Mouse (Mus musculus): ENCODE data around the gene Psmc1. TPM values are rescaled to one million over a fixed set of nuclear protein-coding genes. Genes with fewer than 3 reads are reported as not detected.

Psmc1 gene
- total and polyA plus RNA-seq, 2 experiments from 2014 or later, result 95.3 to 289 TPM

DNA sequence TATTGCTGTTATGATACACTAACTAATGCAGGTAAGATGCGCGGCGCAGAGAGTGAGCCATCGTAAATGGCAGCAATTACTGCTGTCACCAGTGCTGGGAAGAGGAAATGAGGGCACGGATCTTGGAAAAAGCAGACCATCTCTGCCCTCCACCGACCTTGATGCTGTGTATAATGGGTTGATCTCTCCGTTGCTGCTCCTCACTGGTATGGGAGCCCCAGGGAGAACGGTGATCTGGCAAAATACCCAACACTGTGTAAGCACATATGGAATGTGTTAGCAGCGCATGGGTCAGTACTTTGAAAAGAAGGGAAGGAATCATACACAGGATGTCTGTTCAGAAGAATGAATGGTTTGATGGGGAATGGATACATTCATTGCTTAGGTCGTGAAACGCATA is 16.9 kb upstream of the Psmc1 start:
- H3K9me3 ChIP-seq (ENCODE audit: low read length), result no peaks in the 10 kb centered on the region
- WGBS, result 91% methylated on average over 11 of the region's 11 CpGs
- H3K27ac ChIP-seq (ENCODE audit: low read depth, low read length), result no peak overlapping the region
- no peak overlapping the region for H3K4me3 ChIP-seq (ENCODE audit: low read depth, low read length)
- no peak for TF ChIP-seq CTCF (IDR thresholded peaks at IDR 0.05)
- H3K27me3 ChIP-seq (ENCODE audit: insufficient read depth, low read length), result no peaks in the 10 kb centered on the region
- no peaks in the 10 kb centered on the region for H3K4me1 ChIP-seq (ENCODE audit: insufficient read depth, low read length)
- H3K4me2 ChIP-seq (ENCODE audit: low read depth, low read length, poor library complexity, severe bottlenecking), result no peak overlapping the region
- H3K36me3 ChIP-seq (ENCODE audit: insufficient read depth, low read length), result no peaks in the 10 kb centered on the region
- no peak for ATAC-seq (ENCODE audit: low FRiP score)
- no peak for DNase-seq (ENCODE audit: low spot score)
- no peak overlapping the region for H3K9ac ChIP-seq (replicated peaks; ENCODE audit: low read length, poor library complexity, severe bottlenecking)

DNA sequence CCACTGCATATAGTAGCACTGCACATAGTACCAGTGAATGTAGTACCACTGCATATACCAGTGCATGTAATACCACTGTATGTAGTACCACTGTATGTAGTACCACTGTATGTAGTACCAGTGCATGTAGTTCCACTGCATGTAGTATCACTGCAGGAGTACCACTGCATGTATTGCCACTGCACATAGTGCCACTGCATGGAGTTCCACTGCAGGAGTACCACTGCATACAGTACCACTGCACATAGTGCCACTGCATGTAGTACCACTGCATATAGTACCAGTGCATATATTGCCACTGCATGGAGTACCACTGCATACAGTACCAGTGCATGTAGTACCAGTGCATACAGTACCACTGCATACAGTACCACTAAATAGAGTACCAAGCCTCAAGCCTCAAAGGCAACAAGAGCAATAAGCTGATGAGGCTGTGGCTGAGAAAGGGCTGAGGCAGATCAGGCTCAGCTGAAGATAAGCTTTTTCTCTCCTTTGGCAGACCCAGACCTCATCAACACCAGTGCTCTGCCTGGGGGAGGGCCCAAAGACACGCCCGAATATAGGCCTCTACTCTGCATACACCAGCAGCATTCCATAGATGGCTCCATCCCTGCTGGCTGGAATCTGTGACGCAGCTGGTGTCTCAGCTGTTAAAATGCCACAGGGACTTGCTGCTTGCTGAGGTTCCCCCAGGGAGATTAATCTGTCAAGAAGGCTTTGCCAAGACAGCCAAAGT is 9.8 kb upstream of the Psmc1 start:
- no peak overlapping the region for H3K9ac ChIP-seq (replicated peaks; ENCODE audit: low read length, poor library complexity, severe bottlenecking)
- no peaks in the 10 kb centered on the region for H3K27me3 ChIP-seq (ENCODE audit: insufficient read depth, low read length)
- H3K36me3 ChIP-seq (ENCODE audit: insufficient read depth, low read length), result no peaks in the 10 kb centered on the region
- no peak overlapping the region for H3K4me2 ChIP-seq (ENCODE audit: low read depth, low read length, poor library complexity, severe bottlenecking)
- H3K4me3 ChIP-seq (ENCODE audit: low read depth, low read length), result no peak overlapping the region
- ATAC-seq (ENCODE audit: low FRiP score), result no peak
- H3K27ac ChIP-seq (ENCODE audit: low read depth, low read length), result no peak overlapping the region
- H3K4me1 ChIP-seq (ENCODE audit: insufficient read depth, low read length), result no peaks in the 10 kb centered on the region
- WGBS, result 60% methylated on average over 3 of the region's 3 CpGs
- H3K9me3 ChIP-seq (ENCODE audit: low read length), result no peaks in the 10 kb centered on the region
- TF ChIP-seq CTCF (IDR thresholded peaks at IDR 0.05), result no peak
- no peak for DNase-seq (ENCODE audit: low spot score)

DNA sequence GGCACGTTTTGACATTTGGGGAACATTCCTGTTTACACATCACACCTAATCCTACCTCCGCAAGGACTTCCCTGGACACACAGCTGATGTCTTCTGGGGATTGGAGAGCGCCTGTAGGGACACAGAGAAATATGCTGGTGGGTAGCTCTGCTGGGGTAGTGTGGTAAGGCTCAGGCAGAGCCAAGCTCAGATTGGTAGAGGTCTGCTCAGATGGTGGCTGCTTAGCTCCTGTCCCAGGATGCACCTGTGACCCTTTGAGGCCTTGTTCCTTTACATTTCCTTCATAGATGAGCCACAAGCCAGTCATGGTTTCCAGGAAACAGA is 9.3 kb upstream of the Psmc1 start:
- Histone ChIP-seq H3K4me1 (ENCODE audit: insufficient read depth, low read length) (no peaks in the 10 kb centered on the region), H3K9me3 (ENCODE audit: low read length) (no peaks in the 10 kb centered on the region), H3K9ac (replicated peaks; ENCODE audit: low read length, poor library complexity, severe bottlenecking) (no peak overlapping the region), H3K27ac (ENCODE audit: low read depth, low read length) (no peak overlapping the region), H3K4me3 (ENCODE audit: low read depth, low read length) (no peak overlapping the region), H3K36me3 (ENCODE audit: insufficient read depth, low read length) (no peaks in the 10 kb centered on the region), H3K4me2 (ENCODE audit: low read depth, low read length, poor library complexity, severe bottlenecking) (no peak overlapping the region), H3K27me3 (ENCODE audit: insufficient read depth, low read length) (no peaks in the 10 kb centered on the region)
- ATAC-seq (ENCODE audit: low FRiP score) (no peak), DNase-seq (ENCODE audit: low spot score) (no peak)
- no peak for TF ChIP-seq CTCF (IDR thresholded peaks at IDR 0.05)
- WGBS, result 47% methylated on average over 3 of the region's 3 CpGs

DNA sequence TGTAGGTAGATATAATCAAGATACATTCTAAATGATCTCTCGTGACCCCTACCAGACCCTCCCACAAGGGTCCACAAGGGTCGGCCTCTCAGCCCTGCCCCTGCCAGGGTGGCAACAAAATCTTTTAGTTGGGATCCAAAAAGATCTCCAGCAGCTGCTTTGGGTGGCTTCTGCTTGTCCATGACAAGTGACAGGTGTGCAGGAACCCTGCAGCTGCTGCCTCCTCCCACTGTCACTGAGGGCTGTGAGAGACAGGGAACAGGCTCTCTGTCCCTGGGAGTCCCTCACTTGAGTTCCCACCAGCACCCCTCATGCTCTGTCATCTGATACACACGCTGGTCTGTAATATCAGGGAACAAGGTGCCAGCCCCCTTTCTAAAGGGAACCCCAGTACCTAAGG is 8.3 kb upstream of the Psmc1 start:
- Histone ChIP-seq H3K27me3 (ENCODE audit: insufficient read depth, low read length) (no peaks in the 10 kb centered on the region), H3K36me3 (ENCODE audit: insufficient read depth, low read length) (no peaks in the 10 kb centered on the region), H3K4me1 (ENCODE audit: insufficient read depth, low read length) (no peaks in the 10 kb centered on the region), H3K4me3 (ENCODE audit: low read depth, low read length) (no peak overlapping the region), H3K27ac (ENCODE audit: low read depth, low read length) (no peak overlapping the region), H3K9ac (replicated peaks; ENCODE audit: low read length, poor library complexity, severe bottlenecking) (no peak overlapping the region), H3K4me2 (ENCODE audit: low read depth, low read length, poor library complexity, severe bottlenecking) (no peak overlapping the region), H3K9me3 (ENCODE audit: low read length) (no peaks in the 10 kb centered on the region)
- no peak for TF ChIP-seq CTCF (IDR thresholded peaks at IDR 0.05)
- DNase-seq (ENCODE audit: low spot score) (no peak), ATAC-seq (ENCODE audit: low FRiP score) (no peak)
- whole genome bisulfite sequencing, result 71% methylated on average over 3 of the region's 3 CpGs

DNA sequence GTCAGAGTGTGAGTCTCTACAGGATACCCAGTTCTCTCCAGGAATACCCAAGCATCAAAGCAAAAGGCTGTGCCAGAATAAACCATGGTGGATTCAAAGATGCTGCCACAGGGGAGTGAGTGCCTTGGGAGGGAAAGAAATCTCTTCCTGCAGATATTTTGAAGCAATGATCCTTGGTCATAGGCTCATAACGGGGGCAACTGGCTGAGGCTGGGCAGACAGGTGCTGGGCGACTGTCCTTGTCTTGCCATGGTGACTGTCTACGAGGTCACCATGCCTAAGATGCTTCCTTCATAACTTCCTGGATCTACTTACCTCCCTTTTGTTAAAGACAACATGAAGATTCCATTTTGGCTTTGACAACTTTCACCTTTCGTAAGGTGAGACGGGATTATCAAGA is 5.4 kb upstream of the Psmc1 start:
- H3K4me1 ChIP-seq (ENCODE audit: insufficient read depth, low read length), result no peaks in the 10 kb centered on the region
- DNase-seq (ENCODE audit: low spot score), result no peak
- ATAC-seq (ENCODE audit: low FRiP score), result no peak
- no peak overlapping the region for H3K9ac ChIP-seq (replicated peaks; ENCODE audit: low read length, poor library complexity, severe bottlenecking)
- TF ChIP-seq CTCF (IDR thresholded peaks at IDR 0.05), result no peak
- no peaks in the 10 kb centered on the region for H3K36me3 ChIP-seq (ENCODE audit: insufficient read depth, low read length)
- no peaks in the 10 kb centered on the region for H3K27me3 ChIP-seq (ENCODE audit: insufficient read depth, low read length)
- no peak overlapping the region for H3K4me2 ChIP-seq (ENCODE audit: low read depth, low read length, poor library complexity, severe bottlenecking)
- WGBS, result 90% methylated on average over 5 of the region's 5 CpGs
- no peak overlapping the region for H3K4me3 ChIP-seq (ENCODE audit: low read depth, low read length)
- H3K9me3 ChIP-seq (ENCODE audit: low read length), result no peaks in the 10 kb centered on the region
- H3K27ac ChIP-seq (ENCODE audit: low read depth, low read length), result no peak overlapping the region

DNA sequence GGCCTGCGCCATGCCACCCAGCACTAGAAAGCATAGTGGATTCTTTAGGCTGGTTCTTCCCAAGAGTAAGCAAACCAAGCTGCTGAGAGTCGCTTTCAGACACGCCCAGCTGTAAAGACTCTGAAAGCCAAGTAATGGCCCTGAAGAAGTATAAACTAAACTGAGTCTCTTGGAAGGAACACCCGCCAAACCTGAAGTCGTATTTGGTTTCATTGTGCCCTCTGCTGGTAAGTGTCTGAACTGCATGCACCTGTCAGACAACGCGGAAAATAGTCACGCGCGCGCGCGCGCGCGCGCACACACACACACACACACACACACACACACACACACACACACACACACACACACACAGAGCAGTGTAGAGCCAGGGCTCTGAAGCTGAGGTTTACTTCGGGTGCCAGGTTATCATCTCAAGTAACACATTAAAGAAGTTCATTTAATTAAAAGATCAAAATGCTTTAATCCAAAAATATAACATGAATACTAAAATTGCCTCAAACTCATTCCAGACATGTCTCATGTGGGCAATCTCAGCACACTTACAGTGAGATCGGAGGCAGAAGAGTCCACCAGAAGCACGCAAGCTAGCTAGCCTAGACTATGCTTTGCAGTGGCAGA is 3.6 kb upstream of the Psmc1 start:
- H3K9ac ChIP-seq (replicated peaks; ENCODE audit: low read length, poor library complexity, severe bottlenecking), result no peak overlapping the region
- no peaks in the 10 kb centered on the region for H3K9me3 ChIP-seq (ENCODE audit: low read length)
- H3K4me1 ChIP-seq (ENCODE audit: insufficient read depth, low read length), result peaks cover 5% of the 10 kb centered on the region; the same call in 1 of the 2 replicates
- DNase-seq (ENCODE audit: low spot score) (peak; percentile 90), ATAC-seq (ENCODE audit: low FRiP score) (no peak)
- no peaks in the 10 kb centered on the region for H3K36me3 ChIP-seq (ENCODE audit: insufficient read depth, low read length)
- 0 out of 2 replicates have a peak overlapping the region, but pooled peaks have one; percentile 26 for H3K27ac ChIP-seq (ENCODE audit: low read depth, low read length)
- TF ChIP-seq CTCF (IDR thresholded peaks at IDR 0.05), result peak; percentile 89
- no peak overlapping the region for H3K4me2 ChIP-seq (ENCODE audit: low read depth, low read length, poor library complexity, severe bottlenecking)
- H3K4me3 ChIP-seq (ENCODE audit: low read depth, low read length), result no peak overlapping the region
- H3K27me3 ChIP-seq (ENCODE audit: insufficient read depth, low read length), result no peaks in the 10 kb centered on the region
- 11% methylated on average over 20 of the region's 20 CpGs for WGBS
